Mouse (Mus musculus) liver, postnatal 0 days (tissue): Measurements from ENCODE around the gene Dbil5. TPM values are rescaled to one million over a fixed set of nuclear protein-coding genes. Genes with fewer than 3 reads are reported as not detected.
A peak's percentile ranks its signal among the peaks of the same experiment; 100 is the strongest.

Experiments
- ATAC-seq: fragments of 200-750 bp; cut with Nextera tagmentation; 2 replicates; pipeline ENCODE4 v1.8.0; 2017; ENCODE audit warnings: mild to moderate bottlenecking, moderate library complexity
- DNase-seq: peaks from one replicate; pipeline ENCODE4 v3.0.0-alpha.2; 2016
- H3K27ac ChIP-seq: fragments of 300-500 bp; sonication (generic); 2 replicates; pipeline ENCODE4 v1.5.1; 2014; ENCODE audit warnings: antibody characterized with exemption, moderate library complexity, mild to moderate bottlenecking, low read depth
- H3K27me3 ChIP-seq: fragments of 300-500 bp; sonication (generic); 2 replicates; pipeline ENCODE4 v1.6.1; 2014; ENCODE audit warnings: low read length, control low read depth, mixed read lengths; ENCODE audit not compliant: insufficient read depth
- H3K36me3 ChIP-seq: fragments of 300-500 bp; sonication (generic); replicated peaks from 2 replicates; pipeline ENCODE4 v1.6.1; 2014; ENCODE audit warnings: mild to moderate bottlenecking, control low read depth, low read length, moderate library complexity, mixed read lengths; ENCODE audit not compliant: insufficient read depth
- H3K4me1 ChIP-seq: fragments of 300-500 bp; sonication (generic); 2 replicates; pipeline ENCODE4 v1.6.1; 2014; ENCODE audit warnings: antibody characterized with exemption, mild to moderate bottlenecking, control low read depth; ENCODE audit not compliant: insufficient read depth
- H3K4me2 ChIP-seq: fragments of 300-500 bp; sonication (generic); 2 replicates; pipeline ENCODE4 v1.6.1; 2014; ENCODE audit warnings: low read depth, mild to moderate bottlenecking, low read length, moderate library complexity, mixed read lengths
- H3K4me3 ChIP-seq: fragments of 300-500 bp; sonication (generic); 2 replicates; pipeline ENCODE4 v1.5.1; 2014; ENCODE audit warnings: low read depth, low read length
- H3K9ac ChIP-seq: fragments of 300-500 bp; sonication (generic); replicated peaks from 2 replicates; pipeline ENCODE4 v1.6.1; 2014; ENCODE audit warnings: mild to moderate bottlenecking, moderate library complexity
- H3K9me3 ChIP-seq: fragments of 300-500 bp; sonication (generic); 2 replicates; pipeline ENCODE4 v1.6.1; 2016; ENCODE audit warnings: mild to moderate bottlenecking, control low read depth, low read length, mixed read lengths
- CTCF ChIP-seq: sonication (generic); IDR thresholded peaks from 2 replicates; pipeline ENCODE4 v1.5.1; 2016; ENCODE audit warnings: antibody characterized with exemption, low read depth
- EP300 ChIP-seq: IDR thresholded peaks from 2 replicates; pipeline ENCODE4 v1.6.1; 2016; ENCODE audit warnings: antibody characterized with exemption, low read depth, mild to moderate bottlenecking
- WGBS: fragments of 180-500 bp; shearing (Covaris S2); extraction: QIAGEN DNeasy Blood & Tissue Kit; methylation state at CpG from one replicate; pipeline ENCODE4 v1.1.7; 2014; ENCODE audit not compliant: insufficient replicate concordance; 5-methylcytosine and 5-hydroxymethylcytosine counted together
- polyA plus RNA-seq: library from polyadenylated mRNA; unstranded; fragments of >200 nt; fragmentation: Nextera tagmentation; extraction: Ambion mirVana; gene quantifications from 2 replicates; pipeline ENCODE4 v1.2.1, GENCODE M21; 2015

Gene Dbil5
- polyA plus RNA-seq, 1 experiment from 2014 or later, result 0.73 TPM

- ATAC-seq, result no peak
- 81% methylated on average over 4 of the region's 4 CpGs for WGBS
- H3K27me3 ChIP-seq, result no peaks in the 10 kb centered on the region
These were observed 33.7 kb upstream of the Dbil5 start for GRCm38 (mm10) chr11:76183745-76184144.

GRCm38 (mm10) chr11:76186908-76187307 is 30.5 kb upstream of the Dbil5 start:
- Histone ChIP-seq H3K27ac (no peak overlapping the region), H3K27me3 (no peaks in the 10 kb centered on the region), H3K9ac (no peak overlapping the region), H3K4me1 (no peaks in the 10 kb centered on the region), H3K4me3 (no peak overlapping the region), H3K4me2 (no peak overlapping the region), H3K36me3 (0 out of 2 replicates have a peak, but pooled peaks cover under 1% of the 10 kb centered on the region), H3K9me3 (no peaks in the 10 kb centered on the region)
- DNase-seq (no peak), ATAC-seq (no peak)
- 85% methylated on average over 6 of the region's 6 CpGs for WGBS
- TF ChIP-seq CTCF (0 out of 2 replicates have a peak, but pooled peaks have one; percentile 9), EP300 (no peak)

More at GRCm38 (mm10) chr11:76183745-76184144, 33.7 kb upstream of the Dbil5 start:
- no peak for DNase-seq
- Histone ChIP-seq H3K36me3 (0 out of 2 replicates have a peak, but pooled peaks cover 3% of the 10 kb centered on the region), H3K4me3 (no peak overlapping the region), H3K9ac (no peak overlapping the region), H3K27ac (no peak overlapping the region), H3K4me1 (peaks cover 6% of the 10 kb centered on the region), H3K4me2 (no peak overlapping the region), H3K9me3 (no peaks in the 10 kb centered on the region)
- TF ChIP-seq CTCF, result no peak
- TF ChIP-seq EP300, result no peak

GRCm38 (mm10) chr11:76196275-76196976 is 21.0 kb upstream of the Dbil5 start:
- 54% methylated on average over 8 of the region's 8 CpGs for WGBS
- Histone ChIP-seq H3K4me1 (peaks cover under 1% of the 10 kb centered on the region; the same call in 1 of the 2 replicates), H3K4me2 (no peak overlapping the region), H3K9me3 (no peaks in the 10 kb centered on the region), H3K9ac (no peak overlapping the region), H3K36me3 (no peaks in the 10 kb centered on the region), H3K27ac (no peak overlapping the region), H3K27me3 (peaks cover 3% of the 10 kb centered on the region; the same call in 1 of the 2 replicates), H3K4me3 (no peak overlapping the region)
- ATAC-seq (no peak), DNase-seq (no peak)
- TF ChIP-seq CTCF (no peak), EP300 (no peak)

GRCm38 (mm10) chr11:76196977-76197469 is 20.4 kb upstream of the Dbil5 start:
- H3K4me2 ChIP-seq, result no peak overlapping the region
- no peak for DNase-seq
- 52% methylated on average over 8 of the region's 8 CpGs for WGBS

GRCm38 (mm10) chr11:76201761-76202674 is 15.4 kb upstream of the Dbil5 start:
- Histone ChIP-seq H3K4me3 (peak overlapping the region; percentile 77), H3K4me2 (peak overlapping the region; percentile 100), H3K27me3 (peaks cover 14% of the 10 kb centered on the region), H3K27ac (no peak overlapping the region), H3K9ac (peak overlapping the region; percentile 71), H3K4me1 (peaks cover 11% of the 10 kb centered on the region), H3K9me3 (no peaks in the 10 kb centered on the region), H3K36me3 (no peaks in the 10 kb centered on the region)
- WGBS, result under 1% methylated on average over 58 of the region's 90 CpGs
- no peak for TF ChIP-seq EP300
- no peak for TF ChIP-seq CTCF
- DNase-seq, result peak; percentile 82
- peak; percentile 99 for ATAC-seq

More at GRCm38 (mm10) chr11:76196977-76197469, 20.4 kb upstream of the Dbil5 start:
- H3K9ac ChIP-seq, result no peak overlapping the region
- ATAC-seq, result no peak
- H3K36me3 ChIP-seq, result no peaks in the 10 kb centered on the region
- peaks cover 4% of the 10 kb centered on the region for H3K4me1 ChIP-seq
- H3K27ac ChIP-seq, result no peak overlapping the region
- H3K9me3 ChIP-seq, result no peaks in the 10 kb centered on the region
- H3K27me3 ChIP-seq, result peaks cover 7% of the 10 kb centered on the region; the same call in 1 of the 2 replicates
- H3K4me3 ChIP-seq, result no peak overlapping the region
- no peak for TF ChIP-seq EP300
- no peak for TF ChIP-seq CTCF

- Histone ChIP-seq H3K36me3 (peaks cover 6% of the 10 kb centered on the region; the same call in 1 of the 2 replicates), H3K4me2 (no peak overlapping the region), H3K9me3 (no peaks in the 10 kb centered on the region), H3K27ac (no peak overlapping the region), H3K27me3 (peaks cover 7% of the 10 kb centered on the region), H3K4me3 (no peak overlapping the region), H3K4me1 (peaks cover 8% of the 10 kb centered on the region), H3K9ac (no peak overlapping the region)
- TF ChIP-seq CTCF, result no peak
- no peak for TF ChIP-seq EP300
- ATAC-seq (no peak), DNase-seq (no peak)
- 84% methylated on average over 5 of the region's 5 CpGs for WGBS
These were observed 10.6 kb upstream of the Dbil5 start for GRCm38 (mm10) chr11:76206793-76207192.
